Mouse (Mus musculus): ENCODE results near the gene Plekha4.
"Not testable (repeated sequence)": the region's sequence is repeated elsewhere in the genome, so short reads cannot be mapped to it uniquely, and the experiment has no call there.

The Plekha4 gene

DNA sequence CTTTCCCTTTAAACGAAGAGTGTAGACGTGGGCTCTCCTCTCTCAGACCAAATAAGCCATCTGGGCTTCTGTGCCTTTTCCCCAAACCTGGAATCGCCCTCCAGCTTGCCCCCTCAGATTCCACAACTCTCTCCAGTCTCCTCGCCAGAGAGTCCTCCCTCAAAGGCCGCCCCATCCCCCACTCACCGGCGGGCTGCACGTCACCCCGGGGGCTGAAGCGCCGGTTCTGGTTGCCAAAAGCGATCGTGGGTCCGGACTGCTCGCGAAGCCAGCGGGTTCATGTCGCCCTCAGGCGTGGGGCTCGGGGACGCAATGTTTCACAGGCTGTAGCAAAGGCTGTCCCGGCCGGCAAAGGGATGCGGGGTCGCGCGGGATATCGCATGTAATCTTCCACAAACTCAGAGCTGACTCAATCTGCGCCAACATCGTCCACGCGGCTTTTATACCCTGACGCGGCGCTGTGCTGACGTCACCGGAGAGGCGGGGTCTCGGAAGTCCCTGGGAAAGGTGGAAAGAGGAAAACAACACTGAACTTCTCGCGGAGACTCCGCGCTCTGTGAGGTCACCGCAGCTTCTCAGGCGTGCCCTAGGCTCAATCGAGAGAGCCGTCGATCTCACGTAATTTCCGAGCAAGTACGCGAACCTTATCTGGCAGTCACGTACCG lies at the start of gene Plekha4, which contains the start of gene Ppp1r15a:
Gene Plekha4, plus strand, starts transcription at position 522 of the 665 bp plus-strand sequence.
Gene Ppp1r15a, minus strand, starts transcription at position 460 of the 665 bp plus-strand sequence.
- DNase-seq (ENCODE audit: low spot score), result peak; percentile 98

- DNase-seq (ENCODE audit: low spot score), result no peak
Observed at GRCm38 (mm10) chr7:45476453-45476852, 49.7 kb upstream of the Plekha4 start.

DNA sequence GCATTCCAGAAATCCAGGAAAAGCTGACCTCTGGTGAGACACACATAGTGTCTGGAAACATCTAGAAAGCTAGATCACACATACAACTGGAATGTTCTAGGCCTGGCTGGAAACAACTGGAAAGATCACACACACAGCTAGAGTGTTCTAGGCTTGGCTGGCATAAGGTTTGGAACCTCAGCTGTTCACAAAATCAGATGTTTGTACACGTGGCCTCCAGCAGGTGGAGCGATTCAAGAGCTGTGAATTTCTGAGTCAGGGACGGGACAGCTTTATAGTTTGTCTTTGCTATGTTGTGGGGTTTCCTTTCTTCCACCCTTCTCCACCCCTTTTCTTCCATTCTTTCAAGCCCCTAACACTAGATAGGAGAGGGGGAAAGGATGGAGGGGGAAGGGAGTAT lies 49.1 kb upstream of the Plekha4 start:
- no peak for DNase-seq (ENCODE audit: low spot score)

GRCm38 (mm10) chr7:45478774-45479173 lies 47.4 kb upstream of the Plekha4 start:
- DNase-seq (ENCODE audit: low spot score), result no peak

DNA sequence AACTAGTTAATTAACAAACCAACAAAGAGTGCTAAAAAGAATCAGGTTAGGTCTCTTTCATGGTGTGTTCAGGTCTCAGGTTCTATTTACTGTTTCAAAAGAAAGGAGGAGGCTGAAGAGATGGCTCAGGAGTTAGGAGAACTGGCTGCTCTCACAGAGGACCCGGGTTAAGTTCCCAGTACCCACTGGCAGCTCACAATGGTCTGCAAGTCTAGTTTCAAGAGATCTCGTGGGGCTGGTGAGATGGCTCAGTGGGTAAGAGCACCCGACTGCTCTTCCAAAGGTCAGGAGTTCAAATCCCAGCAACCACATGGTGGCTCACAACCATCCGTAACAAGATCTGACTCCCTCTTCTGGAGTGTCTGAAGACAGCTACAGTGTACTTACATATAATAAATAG lies 45.8 kb upstream of the Plekha4 start:
- DNase-seq (ENCODE audit: low spot score), result not testable (repeated sequence)

DNA sequence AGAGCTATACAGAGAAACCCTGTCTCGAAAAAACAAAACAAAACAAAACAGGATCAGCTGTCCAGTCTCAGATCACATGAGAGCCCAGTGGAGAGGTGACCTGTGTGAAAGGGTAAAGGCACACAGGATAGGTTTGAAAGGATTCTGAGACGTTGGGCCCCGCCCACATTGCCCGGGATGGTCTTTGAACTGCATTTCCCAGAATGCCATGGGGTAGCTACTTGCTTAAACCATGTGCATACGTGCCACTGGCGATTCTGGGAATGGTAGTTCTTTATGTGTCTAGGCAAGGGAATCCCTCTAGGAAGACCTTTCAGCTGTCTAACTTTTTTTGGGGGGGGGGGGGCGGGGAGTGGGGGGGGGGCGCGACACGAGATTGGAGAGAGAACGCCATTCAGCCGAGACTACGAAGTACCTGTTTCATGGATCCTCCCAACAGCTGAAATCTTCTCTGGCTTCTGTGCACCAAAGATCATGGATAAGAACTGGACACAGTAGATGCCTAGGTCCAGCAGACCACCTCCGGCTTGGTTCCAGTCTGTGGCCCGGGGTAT lies 44.7 kb upstream of the Plekha4 start, which contains the start of gene Tulp2:
Gene Tulp2, plus strand, starts transcription at position 504 of the 554 bp plus-strand sequence.
- DNase-seq (ENCODE audit: low spot score), result no peak

- no peak for DNase-seq (ENCODE audit: low spot score)
Observed at GRCm38 (mm10) chr7:45482166-45482565, 44.0 kb upstream of the Plekha4 start.

DNA sequence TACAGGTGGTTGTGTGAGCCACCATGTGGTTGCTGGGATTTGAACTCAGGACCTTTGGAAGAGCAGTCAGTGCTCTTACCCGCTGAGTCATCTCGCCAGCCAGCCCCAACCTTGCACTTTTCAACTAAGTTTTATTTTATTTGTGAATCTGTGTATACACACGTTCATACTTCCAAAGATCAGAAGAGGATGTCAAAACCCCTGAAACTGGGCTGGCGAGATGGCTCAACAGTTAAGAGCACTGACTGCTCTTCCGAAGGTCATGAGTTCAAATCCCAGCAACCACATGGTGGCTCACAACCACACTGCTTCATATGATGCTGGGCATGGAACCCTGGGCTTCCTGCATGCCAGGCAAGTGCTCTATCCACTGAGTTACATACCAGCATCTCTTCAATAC lies 41.1 kb upstream of the Plekha4 start:
- not testable (repeated sequence) for DNase-seq (ENCODE audit: low spot score)

- no peak for DNase-seq (ENCODE audit: low spot score)
Observed at GRCm38 (mm10) chr7:45486158-45486557, 40.0 kb upstream of the Plekha4 start.

GRCm38 (mm10) chr7:45486761-45487415 lies 39.2 kb upstream of the Plekha4 start, which contains the start of gene Gm45808:
Gene Gm45808 (minus strand): TSS chr7:45486811.
- DNase-seq (ENCODE audit: low spot score), result no peak

DNA sequence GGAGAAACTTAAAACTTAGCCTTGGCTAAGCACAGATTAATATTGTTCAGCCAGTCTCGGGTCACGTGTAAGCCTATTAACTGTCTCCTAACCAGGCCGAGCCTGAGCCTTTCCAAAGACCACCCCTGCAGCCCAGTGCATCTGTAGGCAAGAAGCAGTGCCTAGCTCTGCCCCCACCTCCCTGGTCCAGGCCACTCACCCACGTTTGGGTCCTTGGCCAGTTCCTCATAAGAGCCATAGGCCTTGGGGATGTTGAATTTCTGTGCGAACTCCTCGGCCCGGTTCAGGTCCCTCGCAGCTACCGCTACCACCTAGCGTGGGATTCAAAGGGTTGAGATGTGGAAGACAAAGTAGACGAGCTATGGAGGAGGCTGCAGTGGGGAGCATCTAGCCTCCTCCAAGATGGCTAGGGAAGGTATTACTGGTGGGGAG lies 38.3 kb upstream of the Plekha4 start:
- no peak for DNase-seq (ENCODE audit: low spot score)

GRCm38 (mm10) chr7:45488293-45489204 lies 37.6 kb upstream of the Plekha4 start, which contains the start of gene Dhdh:
Gene Dhdh (minus strand): TSS chr7:45488805.
- DNase-seq (ENCODE audit: low spot score), result no peak

- no peak for DNase-seq (ENCODE audit: low spot score)
Observed at GRCm38 (mm10) chr7:45489578-45489977, 36.6 kb upstream of the Plekha4 start.

DNA sequence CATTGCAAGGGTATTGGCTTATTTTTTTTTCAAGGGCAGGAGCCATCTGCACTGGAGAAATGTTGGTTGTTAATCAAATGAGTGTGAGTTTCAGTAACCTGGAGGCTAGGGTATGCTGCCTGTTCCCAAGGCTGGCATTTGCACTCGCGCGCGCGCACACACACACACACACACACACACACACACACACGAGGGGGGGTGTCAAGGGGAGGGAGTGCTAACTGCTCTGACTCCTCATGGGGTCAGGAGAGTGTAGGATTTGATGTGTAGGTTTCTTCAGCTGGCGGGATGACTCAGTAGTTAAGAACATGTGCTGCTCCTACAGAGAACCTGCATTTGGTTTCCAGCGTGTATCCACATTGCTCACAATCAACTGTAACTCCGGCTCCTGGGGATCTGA lies 35.3 kb upstream of the Plekha4 start:
- DNase-seq (ENCODE audit: low spot score), result no peak

GRCm38 (mm10) chr7:45491264-45491663 lies 34.9 kb upstream of the Plekha4 start:
- no peak for DNase-seq (ENCODE audit: low spot score)

DNA sequence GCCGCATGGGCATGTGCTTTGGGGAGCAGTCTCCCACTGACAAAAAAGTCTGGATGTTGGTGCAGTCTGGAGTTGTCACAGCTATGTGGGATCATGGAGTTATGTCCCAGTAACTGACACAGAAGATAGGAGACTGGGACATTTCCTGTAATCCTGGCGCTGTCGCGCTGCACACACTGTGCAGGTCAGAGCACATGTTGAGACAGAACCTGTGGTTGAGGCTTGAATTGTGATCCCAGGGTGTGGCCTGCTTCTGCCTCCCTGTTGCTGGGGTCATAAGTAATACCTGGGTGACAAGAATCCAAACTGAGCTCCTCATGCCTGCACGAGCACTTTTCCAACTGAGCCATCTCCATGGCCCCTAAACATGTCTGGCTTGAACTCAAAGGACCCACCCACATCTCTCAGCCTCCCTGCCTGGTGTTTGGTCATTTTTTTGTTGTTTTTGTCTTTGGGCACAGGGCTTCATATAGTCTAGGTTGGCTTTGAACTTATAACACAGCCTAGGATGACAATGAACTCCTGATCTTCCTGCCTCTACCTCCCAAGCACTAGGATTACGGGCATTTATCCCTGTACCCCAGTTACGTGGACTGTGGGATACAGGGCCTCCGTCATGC lies 33.8 kb upstream of the Plekha4 start:
- no peak for DNase-seq (ENCODE audit: low spot score)

DNA sequence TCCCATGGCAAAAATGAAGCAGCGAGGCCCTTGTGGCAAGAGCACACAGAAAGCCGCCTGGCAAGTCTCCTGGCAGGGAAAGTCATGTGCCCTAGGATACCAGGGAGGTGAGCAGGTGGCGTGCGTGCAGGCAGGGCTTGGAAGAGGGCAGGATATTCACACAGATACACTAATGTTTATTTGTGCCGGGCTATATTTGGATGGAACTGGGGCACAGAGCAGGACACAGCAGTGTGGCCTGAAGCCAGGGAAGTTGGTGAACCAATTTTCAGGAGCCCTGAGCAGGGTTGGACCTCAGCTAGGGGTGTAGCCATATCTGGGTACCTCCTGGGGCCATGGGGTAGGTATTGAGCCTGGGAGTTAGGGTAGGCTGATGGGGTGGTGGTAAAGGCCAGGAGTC lies 33.2 kb upstream of the Plekha4 start:
- no peak for DNase-seq (ENCODE audit: low spot score)

GRCm38 (mm10) chr7:45494548-45494947 lies 31.6 kb upstream of the Plekha4 start:
- no peak for DNase-seq (ENCODE audit: low spot score)

DNA sequence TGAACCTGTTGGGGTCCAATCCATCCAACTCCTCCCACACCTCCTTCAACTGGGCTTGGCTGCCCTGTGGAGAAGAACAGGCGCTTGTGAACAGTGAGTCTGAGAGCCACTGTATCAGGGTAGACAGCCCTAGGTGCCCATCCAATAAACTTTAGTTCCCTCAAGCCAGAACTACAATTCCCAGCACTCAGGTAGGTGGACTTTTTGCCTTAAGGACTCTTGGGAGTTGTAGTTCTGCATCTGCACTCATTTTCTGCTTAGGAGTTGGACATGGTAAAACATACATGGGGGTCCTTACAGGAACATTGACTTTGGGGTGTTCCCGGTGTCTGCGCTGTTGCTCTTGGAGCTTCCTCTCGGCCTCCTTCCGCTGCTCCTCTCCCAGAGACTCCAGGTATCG lies 27.7 kb upstream of the Plekha4 start:
- no peak for DNase-seq (ENCODE audit: low spot score)

DNA sequence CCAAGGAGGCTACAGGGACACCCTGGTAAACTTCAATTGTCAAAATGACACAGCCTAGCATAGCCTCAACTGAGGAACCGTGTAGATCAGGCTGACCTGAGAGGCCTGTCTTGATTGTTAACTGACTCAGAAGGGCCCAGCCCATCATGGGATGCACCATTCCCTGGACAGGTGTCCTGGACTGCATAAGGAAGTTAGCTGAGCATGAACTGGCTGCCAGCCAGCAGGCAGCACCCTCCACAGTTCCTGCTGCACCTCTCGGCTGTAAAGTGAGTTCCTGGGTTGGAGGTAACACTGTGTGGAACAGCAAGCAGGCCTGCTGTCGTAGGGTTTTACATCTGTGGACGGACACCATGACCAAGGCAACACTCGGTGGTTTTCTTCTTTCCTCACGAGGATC lies 18.5 kb upstream of the Plekha4 start:
- DNase-seq (ENCODE audit: low spot score), result no peak

- DNase-seq (ENCODE audit: low spot score), result peak; percentile 50
Observed at GRCm38 (mm10) chr7:45508561-45508960, 17.6 kb upstream of the Plekha4 start.
